Mouse (Mus musculus): ENCODE results near the gene Odf3l1.
"Not testable (repeated sequence)": the region's sequence is repeated elsewhere in the genome, so short reads cannot be mapped to it uniquely, and the experiment has no call there.

The Odf3l1 gene

GRCm38 (mm10) chr9:56864216-56864729 is at the start of gene Odf3l1:
Gene Odf3l1 (minus strand): TSS chr9:56864679.
- peak; percentile 75 for DNase-seq (ENCODE audit: low read depth)

DNA sequence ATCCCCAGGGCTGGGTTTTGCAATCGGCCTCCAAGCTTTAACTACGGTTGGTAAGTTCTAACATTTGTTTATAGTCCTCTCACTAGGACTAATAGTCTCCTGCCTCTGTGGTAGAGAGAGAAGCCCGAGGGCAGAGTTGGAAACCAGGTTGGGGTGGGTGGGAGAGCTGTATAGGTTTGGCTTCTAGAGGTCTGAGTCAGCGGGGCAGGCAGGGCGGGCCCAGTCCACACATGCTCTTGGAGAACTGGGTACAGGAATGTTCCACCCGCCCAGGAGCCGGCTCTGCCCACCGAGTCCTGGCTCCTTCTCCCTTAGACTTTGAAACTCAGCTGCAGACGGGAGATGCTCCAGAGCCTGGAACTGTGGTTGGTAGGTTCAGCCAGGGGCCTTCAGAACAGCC is 49.5 kb upstream of the Odf3l1 start:
- peak; percentile 89 for DNase-seq (ENCODE audit: low read depth)

DNA sequence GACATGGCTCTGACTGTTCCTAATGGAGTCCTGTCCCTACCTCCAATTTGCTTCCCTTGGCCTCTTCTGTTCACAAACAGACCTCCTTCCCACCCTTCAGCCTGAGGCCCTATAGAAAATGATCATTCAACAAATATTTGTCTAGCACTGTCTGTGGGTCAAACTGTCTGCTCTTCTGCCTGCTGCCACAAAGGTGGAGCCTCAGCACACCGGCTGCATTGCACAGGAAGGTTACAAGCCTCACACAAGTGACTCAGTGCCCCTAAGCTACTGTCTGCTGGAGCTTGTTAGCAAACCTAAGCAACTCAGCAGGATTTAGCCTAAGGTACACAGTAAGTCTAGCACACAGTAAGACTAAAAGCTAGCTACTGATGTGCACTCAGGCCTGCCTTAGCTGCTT is 46.5 kb upstream of the Odf3l1 start:
- DNase-seq (ENCODE audit: low read depth), result no peak

DNA sequence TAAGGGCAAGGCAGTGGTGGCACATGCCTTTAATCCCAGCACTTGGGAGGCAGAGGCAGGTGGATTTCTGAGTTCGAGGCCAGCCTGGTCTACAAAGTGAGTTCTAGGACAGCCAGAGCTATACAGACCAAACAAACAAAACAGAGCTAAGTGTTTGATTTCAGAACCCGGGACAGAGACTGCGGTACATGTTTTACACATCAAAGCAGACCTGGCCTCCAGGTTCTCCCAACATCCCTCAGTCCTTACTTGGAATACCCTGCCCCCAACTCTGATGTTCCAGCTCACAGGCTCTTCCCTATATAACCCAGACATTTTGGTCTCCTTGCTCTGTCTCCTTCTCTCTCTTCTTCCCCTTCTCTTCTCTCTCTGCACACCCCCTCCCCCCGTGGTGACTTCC is 45.5 kb upstream of the Odf3l1 start:
- not testable (repeated sequence) for DNase-seq (ENCODE audit: low read depth)

DNA sequence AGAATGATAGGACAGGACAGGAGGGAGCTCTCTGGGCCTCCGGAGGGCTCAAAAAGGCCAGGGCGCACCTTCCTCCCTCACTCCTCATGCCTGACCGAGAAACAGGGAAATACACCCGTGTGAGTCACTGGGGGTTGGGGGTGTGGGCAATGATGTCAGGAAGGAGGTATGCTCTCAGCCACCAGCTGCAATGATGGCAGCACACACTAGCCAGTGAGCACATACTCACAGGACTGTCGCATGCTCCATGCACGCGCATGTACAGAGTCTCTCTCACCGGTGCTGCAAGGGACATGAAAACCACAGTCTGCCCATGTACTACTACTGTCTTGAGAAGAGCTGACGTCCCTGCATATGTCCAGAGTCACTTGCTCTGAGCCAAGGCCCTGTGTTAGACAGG is 43.1 kb upstream of the Odf3l1 start:
- peak; percentile 80 for DNase-seq (ENCODE audit: low read depth)

DNA sequence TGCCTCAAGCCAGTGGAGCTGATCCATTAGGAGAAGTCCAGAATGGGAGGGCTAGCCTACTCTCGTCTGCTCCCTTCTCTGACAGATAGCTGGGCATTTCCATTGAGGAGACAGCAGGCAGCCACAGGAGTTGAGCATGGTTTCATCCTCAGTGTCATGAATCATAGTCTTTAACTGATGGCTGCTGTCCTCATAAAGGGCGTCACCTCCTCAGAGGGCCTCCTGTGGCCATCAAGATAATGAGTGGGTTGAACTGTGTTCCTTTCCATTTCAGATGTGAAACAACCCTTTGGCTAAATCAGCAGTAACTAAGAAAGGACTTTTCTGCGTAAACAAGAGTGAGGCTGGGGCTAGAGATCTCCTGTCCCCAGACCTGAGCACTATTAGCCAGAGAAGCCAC is 39.2 kb upstream of the Odf3l1 start:
- DNase-seq (ENCODE audit: low read depth), result no peak

DNA sequence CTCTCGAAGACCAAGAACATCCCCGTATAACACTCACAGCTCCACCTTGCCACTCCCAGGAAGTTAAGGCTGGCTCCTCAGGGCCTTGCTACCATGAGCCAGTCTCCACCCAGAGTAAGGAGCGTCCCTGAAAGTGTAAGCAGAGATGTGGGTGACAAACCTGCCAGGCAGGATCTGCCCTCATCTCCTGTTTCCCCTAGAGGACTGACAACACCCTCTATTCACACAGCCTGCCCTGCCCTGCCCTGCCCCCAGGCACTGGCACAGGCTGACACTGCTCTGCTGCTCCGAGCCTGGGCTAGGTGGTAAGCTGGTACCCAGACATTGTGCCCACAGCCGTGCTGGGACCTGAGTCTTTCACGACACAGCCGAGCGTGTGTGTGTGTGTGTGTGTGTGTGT is 36.7 kb upstream of the Odf3l1 start:
- no peak for DNase-seq (ENCODE audit: low read depth)

- DNase-seq (ENCODE audit: low read depth), result no peak
Observed at GRCm38 (mm10) chr9:56900571-56900970, 36.1 kb upstream of the Odf3l1 start.

GRCm38 (mm10) chr9:56900060-56900459 is 35.6 kb upstream of the Odf3l1 start:
- no peak for DNase-seq (ENCODE audit: low read depth)

DNA sequence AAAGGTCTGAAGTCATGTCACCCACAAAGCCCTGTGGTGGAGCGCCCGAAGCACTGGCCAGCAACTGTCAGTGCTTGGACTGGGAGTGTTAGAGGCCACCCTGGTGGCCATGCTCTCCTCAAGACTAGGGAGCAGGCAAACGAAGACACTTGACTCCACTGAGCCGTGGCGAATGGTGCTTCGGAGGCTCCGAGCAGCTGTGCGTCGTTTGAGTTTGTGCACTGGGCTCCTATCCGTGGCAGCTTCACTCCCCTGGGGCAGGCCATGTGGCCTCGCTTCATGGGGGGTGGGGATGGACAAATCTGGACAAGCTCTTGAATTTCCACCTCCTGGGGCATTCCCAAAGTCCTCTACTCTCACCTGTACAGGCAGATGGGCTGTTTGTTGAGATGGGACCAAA is 34.9 kb upstream of the Odf3l1 start:
- DNase-seq (ENCODE audit: low read depth), result no peak

DNA sequence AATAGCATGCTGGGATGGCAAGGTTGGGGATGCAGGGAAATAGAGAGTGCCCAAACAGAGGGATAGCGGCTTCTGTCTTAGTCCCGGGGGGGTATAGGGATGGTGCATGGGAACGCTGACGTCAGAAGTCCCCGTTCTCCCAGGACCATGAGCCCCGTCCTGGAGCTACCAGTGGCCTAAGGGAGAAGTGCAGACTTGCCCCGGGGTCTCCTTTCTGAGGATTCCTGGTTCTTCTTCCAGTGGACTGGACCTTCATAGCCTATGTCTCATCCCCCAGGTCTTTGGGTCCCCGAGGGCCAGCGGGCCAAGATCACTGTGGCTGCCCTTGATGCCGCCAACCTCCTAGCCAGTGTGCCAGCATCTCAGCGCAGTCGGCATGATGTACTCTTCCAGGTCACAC is 32.3 kb upstream of the Odf3l1 start:
- no peak for DNase-seq (ENCODE audit: low read depth)

- DNase-seq (ENCODE audit: low read depth), result peak; percentile 57
Observed at GRCm38 (mm10) chr9:56894006-56894405, 29.5 kb upstream of the Odf3l1 start.

- no peak for DNase-seq (ENCODE audit: low read depth)
Observed at GRCm38 (mm10) chr9:56893313-56893712, 28.8 kb upstream of the Odf3l1 start.

DNA sequence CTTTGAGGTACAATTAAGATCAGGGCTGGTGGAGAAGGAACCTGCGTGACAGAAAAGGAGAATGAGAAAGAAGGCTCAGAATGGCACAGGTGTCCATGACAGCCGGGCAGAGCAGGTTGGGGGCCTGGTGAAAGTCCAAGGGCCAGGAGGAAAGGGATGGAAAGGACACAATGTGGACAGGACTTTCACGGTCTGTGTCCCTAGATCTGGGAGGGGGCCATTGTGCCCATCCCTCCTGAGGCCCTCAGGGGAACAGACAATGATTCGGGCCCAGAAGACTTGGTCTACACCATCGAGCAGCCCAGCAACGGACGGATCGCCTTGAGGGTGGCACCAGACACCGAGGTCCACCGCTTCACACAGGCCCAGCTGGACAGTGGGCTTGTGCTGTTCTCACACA is 27.6 kb upstream of the Odf3l1 start:
- no peak for DNase-seq (ENCODE audit: low read depth)

DNA sequence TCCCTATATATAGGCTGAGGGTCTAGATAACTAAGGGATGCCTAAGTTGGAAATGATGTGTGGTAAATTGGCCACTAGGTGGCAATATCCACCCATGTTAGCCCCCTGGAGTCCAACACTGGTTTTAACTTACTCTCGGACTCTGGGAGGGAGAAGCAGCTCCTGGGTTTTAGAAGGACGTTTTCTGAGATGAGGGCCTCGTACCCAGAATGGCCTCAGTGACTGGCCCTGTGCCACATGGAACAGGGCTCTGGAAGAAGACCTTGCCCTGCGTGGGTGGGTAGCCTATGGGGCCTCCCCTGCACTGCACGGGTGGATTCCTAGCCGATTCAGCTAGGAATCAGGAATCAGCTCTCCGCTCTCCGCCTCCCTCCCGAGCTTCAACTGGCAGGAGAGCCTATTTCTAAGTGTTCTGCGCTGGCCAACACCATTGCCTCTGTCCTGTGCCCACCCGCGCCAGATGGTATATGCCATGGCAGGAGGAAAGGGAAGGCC is 27.1 kb upstream of the Odf3l1 start:
- DNase-seq (ENCODE audit: low read depth), result peak; percentile 88

GRCm38 (mm10) chr9:56890522-56891250 is 26.2 kb upstream of the Odf3l1 start:
- no peak for DNase-seq (ENCODE audit: low read depth)

- peak; percentile 91 for DNase-seq (ENCODE audit: low read depth)
Observed at GRCm38 (mm10) chr9:56889817-56890216, 25.3 kb upstream of the Odf3l1 start.

DNA sequence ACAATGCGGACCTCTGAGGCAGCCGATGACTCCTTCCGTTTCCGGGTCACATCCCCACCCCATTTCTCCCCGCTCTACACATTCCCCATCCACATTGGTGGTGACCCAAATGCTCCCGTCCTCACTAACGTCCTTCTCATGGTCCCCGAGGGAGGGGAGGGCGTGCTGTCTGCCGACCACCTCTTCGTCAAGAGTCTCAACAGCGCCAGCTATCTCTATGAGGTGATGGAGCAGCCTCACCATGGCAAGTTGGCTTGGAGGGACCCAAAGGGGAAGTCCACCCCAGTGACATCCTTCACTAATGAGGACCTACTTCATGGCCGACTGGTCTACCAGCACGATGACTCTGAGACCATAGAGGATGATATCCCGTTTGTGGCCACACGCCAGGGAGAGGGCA is 23.1 kb upstream of the Odf3l1 start:
- DNase-seq (ENCODE audit: low read depth), result no peak

- DNase-seq (ENCODE audit: low read depth), result no peak
Observed at GRCm38 (mm10) chr9:56886601-56887000, 22.1 kb upstream of the Odf3l1 start.

DNA sequence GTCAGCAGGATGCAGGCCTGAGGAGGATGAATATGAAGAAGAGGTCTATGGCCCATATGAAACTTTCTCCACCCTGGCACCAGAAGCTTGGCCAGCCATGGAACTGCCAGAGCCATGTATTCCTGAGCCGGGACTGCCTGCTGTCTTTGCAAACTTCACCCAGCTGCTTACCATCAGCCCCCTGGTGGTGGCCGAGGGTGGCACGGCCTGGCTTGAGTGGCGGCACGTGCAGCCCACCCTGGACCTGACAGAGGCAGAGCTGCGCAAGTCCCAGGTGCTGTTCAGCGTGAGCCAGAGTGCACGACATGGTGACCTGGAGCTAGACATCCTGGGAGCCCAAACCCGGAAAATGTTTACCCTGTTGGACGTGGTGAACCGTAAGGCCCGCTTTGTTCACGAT is 21.6 kb upstream of the Odf3l1 start:
- no peak for DNase-seq (ENCODE audit: low read depth)

DNA sequence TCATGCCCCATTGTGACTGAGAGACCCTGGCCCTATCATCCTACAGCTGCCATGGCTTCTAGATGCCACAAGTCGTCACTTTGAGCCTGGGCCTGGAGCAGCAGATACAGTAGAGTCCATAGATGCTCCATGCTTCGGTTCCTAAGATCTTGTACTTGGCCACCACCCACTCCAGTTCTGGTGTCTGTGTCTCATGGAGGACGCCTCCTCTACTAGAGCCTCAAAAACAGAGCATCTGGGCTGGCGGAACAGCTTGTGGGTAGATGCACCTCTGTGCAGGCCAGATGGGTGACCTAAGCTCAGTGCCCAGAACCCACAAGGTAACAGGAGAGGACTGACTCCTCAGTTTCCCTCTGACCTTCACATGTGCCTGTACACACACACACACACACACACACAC is 19.8 kb upstream of the Odf3l1 start:
- no peak for DNase-seq (ENCODE audit: low read depth)

- no peak for DNase-seq (ENCODE audit: low read depth)
Observed at GRCm38 (mm10) chr9:56883470-56883869, 19.0 kb upstream of the Odf3l1 start.

DNA sequence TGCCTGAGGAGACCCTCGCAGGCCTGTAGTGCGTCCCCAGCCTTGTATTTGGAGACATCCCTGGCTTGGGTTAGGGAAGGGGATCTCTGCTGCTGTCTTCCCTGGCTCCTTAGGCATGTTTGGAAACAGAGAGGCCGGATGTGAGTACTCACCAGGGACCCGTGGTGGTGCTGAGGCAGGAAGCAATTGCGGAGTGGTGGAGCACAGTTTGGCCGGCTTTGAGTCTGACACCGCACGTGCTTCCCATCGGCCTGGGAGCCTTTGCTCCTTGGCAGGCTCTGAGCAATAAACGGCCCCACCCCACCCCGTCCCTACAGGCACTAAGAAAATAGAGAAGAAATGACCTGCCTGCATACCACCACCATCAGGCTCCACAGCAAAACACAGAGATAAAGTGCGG is 18.3 kb upstream of the Odf3l1 start:
- DNase-seq (ENCODE audit: low read depth), result no peak

DNA sequence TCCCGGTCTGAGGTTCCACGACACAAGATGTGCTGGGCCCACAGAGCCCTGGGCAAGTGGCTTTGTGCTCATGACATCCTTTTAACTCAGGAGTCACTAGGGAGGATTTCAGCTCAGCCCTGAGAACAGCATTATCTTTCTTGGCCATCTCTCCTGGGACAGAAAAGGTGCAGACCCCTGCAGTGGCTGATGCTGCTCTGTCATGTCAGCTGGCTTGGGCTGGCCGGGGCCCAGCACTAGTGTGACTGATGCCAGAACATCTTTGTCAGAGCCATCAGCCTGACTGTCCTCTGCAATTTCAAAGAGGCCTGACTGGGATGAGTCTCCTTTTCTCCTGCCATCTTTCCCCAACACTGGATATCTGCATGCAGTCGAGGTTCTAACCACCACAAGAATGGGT is 17.8 kb upstream of the Odf3l1 start:
- DNase-seq (ENCODE audit: low read depth), result no peak

All from NIH3T3 (cell line).